Mouse (Mus musculus): ENCODE data around the gene Map10. TPM values are rescaled to one million over a fixed set of nuclear protein-coding genes. Genes with fewer than 3 reads are reported as not detected.

Map10 gene
- polyA plus RNA-seq, 1 experiment from 2014 or later, result 6.7 TPM

GRCm38 (mm10) chr8:125658926-125659325 is 10.7 kb upstream of the Map10 start:
- H3K27me3 ChIP-seq (ENCODE audit: poor library complexity, severe bottlenecking), result no peaks in the 10 kb centered on the region
- no peaks in the 10 kb centered on the region for H3K4me1 ChIP-seq
- no peaks in the 10 kb centered on the region for H3K9me3 ChIP-seq
- no peak overlapping the region for H3K27ac ChIP-seq
- no peak for DNase-seq (ENCODE audit: extremely low spot score, low spot score)
- WGBS, result 86% methylated on average over 4 of the region's 4 CpGs
- no peaks in the 10 kb centered on the region for H3K36me3 ChIP-seq (replicated peaks)
- no peak overlapping the region for H3K4me3 ChIP-seq

GRCm38 (mm10) chr8:125660397-125660796 is 9.2 kb upstream of the Map10 start:
- Histone ChIP-seq H3K27me3 (ENCODE audit: poor library complexity, severe bottlenecking) (no peaks in the 10 kb centered on the region), H3K9me3 (no peaks in the 10 kb centered on the region), H3K4me3 (no peak overlapping the region), H3K4me1 (peaks cover 6% of the 10 kb centered on the region), H3K36me3 (replicated peaks) (no peaks in the 10 kb centered on the region), H3K27ac (no peak overlapping the region)
- WGBS, result 87% methylated on average over 6 of the region's 6 CpGs
- DNase-seq (ENCODE audit: extremely low spot score, low spot score), result no peak

GRCm38 (mm10) chr8:125661958-125662668 is 7.5 kb upstream of the Map10 start:
- Histone ChIP-seq H3K27ac (no peak overlapping the region), H3K36me3 (replicated peaks) (no peaks in the 10 kb centered on the region), H3K9me3 (no peaks in the 10 kb centered on the region), H3K27me3 (ENCODE audit: poor library complexity, severe bottlenecking) (no peaks in the 10 kb centered on the region), H3K4me1 (peaks cover 17% of the 10 kb centered on the region), H3K4me3 (no peak overlapping the region)
- DNase-seq (ENCODE audit: extremely low spot score, low spot score), result no peak
- WGBS, result 93% methylated on average over 13 of the region's 13 CpGs

GRCm38 (mm10) chr8:125662669-125663048 is 7.0 kb upstream of the Map10 start:
- H3K4me3 ChIP-seq, result no peak overlapping the region
- no peaks in the 10 kb centered on the region for H3K36me3 ChIP-seq (replicated peaks)
- WGBS, result 84% methylated on average over 6 of the region's 6 CpGs
- H3K27me3 ChIP-seq (ENCODE audit: poor library complexity, severe bottlenecking), result no peaks in the 10 kb centered on the region
- H3K4me1 ChIP-seq, result peaks cover 17% of the 10 kb centered on the region
- no peak for DNase-seq (ENCODE audit: extremely low spot score, low spot score)
- H3K27ac ChIP-seq, result no peak overlapping the region
- no peaks in the 10 kb centered on the region for H3K9me3 ChIP-seq

- no peak for DNase-seq (ENCODE audit: extremely low spot score, low spot score)
- H3K4me1 ChIP-seq, result peaks cover 29% of the 10 kb centered on the region
- H3K36me3 ChIP-seq (replicated peaks), result peaks cover 2% of the 10 kb centered on the region
- WGBS, result 56% methylated on average over 8 of the region's 8 CpGs
- peaks cover 10% of the 10 kb centered on the region for H3K9me3 ChIP-seq
- H3K4me3 ChIP-seq, result no peak overlapping the region
- peaks cover 17% of the 10 kb centered on the region for H3K27me3 ChIP-seq (ENCODE audit: poor library complexity, severe bottlenecking)
- H3K27ac ChIP-seq, result no peak overlapping the region
Observed at GRCm38 (mm10) chr8:125665183-125665875, 4.3 kb upstream of the Map10 start.

- no peak overlapping the region for H3K27ac ChIP-seq
- WGBS, result 28% methylated on average over 2 of the region's 2 CpGs
Observed at GRCm38 (mm10) chr8:125665876-125666186, 3.8 kb upstream of the Map10 start.

GRCm38 (mm10) chr8:125666201-125666600 is 3.4 kb upstream of the Map10 start:
- WGBS, result 58% methylated on average over 5 of the region's 5 CpGs
- no peak for DNase-seq (ENCODE audit: extremely low spot score, low spot score)
- no peak overlapping the region for H3K27ac ChIP-seq
- peaks cover 11% of the 10 kb centered on the region for H3K36me3 ChIP-seq (replicated peaks)
- peaks cover 19% of the 10 kb centered on the region for H3K9me3 ChIP-seq
- H3K4me1 ChIP-seq, result peaks cover 30% of the 10 kb centered on the region
- no peak overlapping the region for H3K4me3 ChIP-seq
- H3K27me3 ChIP-seq (ENCODE audit: poor library complexity, severe bottlenecking), result peaks cover 26% of the 10 kb centered on the region

More at GRCm38 (mm10) chr8:125665876-125666186, 3.8 kb upstream of the Map10 start:
- Histone ChIP-seq H3K4me1 (peaks cover 30% of the 10 kb centered on the region), H3K4me3 (no peak overlapping the region), H3K36me3 (replicated peaks) (peaks cover 7% of the 10 kb centered on the region), H3K27me3 (ENCODE audit: poor library complexity, severe bottlenecking) (peaks cover 22% of the 10 kb centered on the region), H3K9me3 (peaks cover 16% of the 10 kb centered on the region)
- DNase-seq (ENCODE audit: extremely low spot score, low spot score), result no peak

- Histone ChIP-seq H3K4me1 (peaks cover 30% of the 10 kb centered on the region), H3K27ac (no peak overlapping the region), H3K36me3 (replicated peaks) (peaks cover 21% of the 10 kb centered on the region), H3K4me3 (no peak overlapping the region), H3K27me3 (ENCODE audit: poor library complexity, severe bottlenecking) (peaks cover 28% of the 10 kb centered on the region), H3K9me3 (peaks cover 30% of the 10 kb centered on the region)
- DNase-seq (ENCODE audit: extremely low spot score, low spot score), result no peak
- 92% methylated on average over 2 of the region's 2 CpGs for WGBS
Observed at GRCm38 (mm10) chr8:125667248-125667647, 2.4 kb upstream of the Map10 start.

- Histone ChIP-seq H3K27ac (peak overlapping the region; percentile 92), H3K4me1 (peaks cover 30% of the 10 kb centered on the region), H3K27me3 (ENCODE audit: poor library complexity, severe bottlenecking) (peaks cover 28% of the 10 kb centered on the region), H3K9me3 (peaks cover 35% of the 10 kb centered on the region), H3K36me3 (replicated peaks) (peaks cover 22% of the 10 kb centered on the region), H3K4me3 (peak overlapping the region; percentile 73)
- DNase-seq (ENCODE audit: extremely low spot score, low spot score), result no peak
- WGBS, result 79% methylated on average over 14 of the region's 14 CpGs
Observed at GRCm38 (mm10) chr8:125669159-125669699, 389 bp upstream of the Map10 start.

- peaks cover 28% of the 10 kb centered on the region for H3K27me3 ChIP-seq (ENCODE audit: poor library complexity, severe bottlenecking)
- no peak for DNase-seq (ENCODE audit: extremely low spot score, low spot score)
- peaks cover 22% of the 10 kb centered on the region for H3K36me3 ChIP-seq (replicated peaks)
- peaks cover 24% of the 10 kb centered on the region for H3K4me1 ChIP-seq
- H3K9me3 ChIP-seq, result peaks cover 35% of the 10 kb centered on the region
- WGBS, result 93% methylated on average over 6 of the region's 6 CpGs
- H3K27ac ChIP-seq, result peak overlapping the region; percentile 92
- peak overlapping the region; percentile 73 for H3K4me3 ChIP-seq
Observed at GRCm38 (mm10) chr8:125670420-125670819, 802 bp downstream of the Map10 start.

- Histone ChIP-seq H3K36me3 (replicated peaks) (peaks cover 22% of the 10 kb centered on the region), H3K4me3 (no peak overlapping the region), H3K9me3 (peaks cover 35% of the 10 kb centered on the region), H3K27ac (no peak overlapping the region), H3K4me1 (peaks cover 19% of the 10 kb centered on the region), H3K27me3 (ENCODE audit: poor library complexity, severe bottlenecking) (peaks cover 28% of the 10 kb centered on the region)
- no peak for DNase-seq (ENCODE audit: extremely low spot score, low spot score)
- 96% methylated on average over 9 of the region's 9 CpGs for WGBS
Observed at GRCm38 (mm10) chr8:125670906-125671305, 1.3 kb downstream of the Map10 start.

GRCm38 (mm10) chr8:125671371-125671770 is 1.8 kb downstream of the Map10 start:
- WGBS, result 96% methylated on average over 5 of the region's 5 CpGs
- Histone ChIP-seq H3K27me3 (ENCODE audit: poor library complexity, severe bottlenecking) (peaks cover 28% of the 10 kb centered on the region), H3K27ac (no peak overlapping the region), H3K4me3 (no peak overlapping the region), H3K4me1 (peaks cover 14% of the 10 kb centered on the region), H3K9me3 (peaks cover 35% of the 10 kb centered on the region), H3K36me3 (replicated peaks) (peaks cover 22% of the 10 kb centered on the region)
- DNase-seq (ENCODE audit: extremely low spot score, low spot score), result no peak

GRCm38 (mm10) chr8:125675796-125676195 is 6.2 kb downstream of the Map10 start:
- peaks cover 6% of the 10 kb centered on the region for H3K27me3 ChIP-seq (ENCODE audit: poor library complexity, severe bottlenecking)
- no peak overlapping the region for H3K4me3 ChIP-seq
- WGBS, result 91% methylated on average over 3 of the region's 3 CpGs
- peaks cover 18% of the 10 kb centered on the region for H3K4me1 ChIP-seq
- no peak overlapping the region for H3K27ac ChIP-seq
- no peak for DNase-seq (ENCODE audit: extremely low spot score, low spot score)
- H3K9me3 ChIP-seq, result peaks cover 19% of the 10 kb centered on the region
- H3K36me3 ChIP-seq (replicated peaks), result peaks cover 16% of the 10 kb centered on the region

All from forebrain, embryonic 10.5 days (tissue).